Mouse (Mus musculus): Measurements from ENCODE around the gene Ddah1. TPM values are rescaled to one million over a fixed set of nuclear protein-coding genes. Genes with fewer than 3 reads are reported as not detected.
A peak's percentile ranks its signal among the peaks of the same experiment; 100 is the strongest.

Ddah1 gene
- polyA plus RNA-seq, 1 experiment: 20.7 TPM

- Histone ChIP-seq H3K4me1 (ENCODE audit: control insufficient read depth, insufficient read depth, low read length) (peaks cover 4% of the 10 kb centered on the region), H3K4me3 (replicated peaks; ENCODE audit: extremely low read depth, low read depth, low read length) (no peak overlapping the region)
- WGBS: 90% methylated on average over 7 of the region's 7 CpGs
- DNase-seq: no peak
- no peak for TF ChIP-seq POLR2A (IDR thresholded peaks at IDR 0.05; ENCODE audit: borderline replicate concordance, extremely low read depth, low read depth, low read length)
- TF ChIP-seq CTCF (IDR thresholded peaks at IDR 0.05; ENCODE audit: insufficient read depth, low read length): no peak
Observed at GRCm38 (mm10) chr3:145795896-145796295, 37.4 kb downstream of the Ddah1 start.

DNA sequence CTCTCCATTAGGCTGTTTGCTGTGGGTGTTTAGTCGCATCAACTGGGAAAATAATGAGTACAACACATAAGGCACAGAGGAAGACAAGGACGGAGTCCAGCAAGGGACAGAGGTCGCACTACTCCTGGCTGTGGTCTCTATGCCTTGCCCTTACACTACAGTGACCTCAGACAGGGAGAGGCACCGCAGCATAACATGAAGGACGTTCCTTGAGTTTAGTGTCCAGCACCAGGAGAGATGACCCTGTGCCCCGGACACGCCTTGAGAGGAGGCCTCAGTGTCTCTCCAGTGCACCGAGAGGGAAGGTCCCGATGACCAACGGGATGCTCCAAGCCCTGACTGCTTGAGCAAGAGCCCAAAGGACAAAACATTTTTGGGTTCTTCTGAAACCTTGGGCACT is 39.6 kb downstream of the Ddah1 start:
- peak; percentile 12 for DNase-seq
- Histone ChIP-seq H3K4me3 (replicated peaks; ENCODE audit: extremely low read depth, low read depth, low read length) (no peak overlapping the region), H3K4me1 (ENCODE audit: control insufficient read depth, insufficient read depth, low read length) (peaks cover 4% of the 10 kb centered on the region)
- TF ChIP-seq CTCF (IDR thresholded peaks at IDR 0.05; ENCODE audit: insufficient read depth, low read length): no peak
- TF ChIP-seq POLR2A (IDR thresholded peaks at IDR 0.05; ENCODE audit: borderline replicate concordance, extremely low read depth, low read depth, low read length): no peak
- 57% methylated on average over 10 of the region's 10 CpGs for WGBS

- Histone ChIP-seq H3K4me1 (ENCODE audit: control insufficient read depth, insufficient read depth, low read length) (peaks cover 4% of the 10 kb centered on the region), H3K4me3 (replicated peaks; ENCODE audit: extremely low read depth, low read depth, low read length) (no peak overlapping the region)
- DNase-seq: peak; percentile 49
- no peak for TF ChIP-seq CTCF (IDR thresholded peaks at IDR 0.05; ENCODE audit: insufficient read depth, low read length)
- TF ChIP-seq POLR2A (IDR thresholded peaks at IDR 0.05; ENCODE audit: borderline replicate concordance, extremely low read depth, low read depth, low read length): no peak
- 11% methylated on average over 6 of the region's 6 CpGs for WGBS
Observed at GRCm38 (mm10) chr3:145798751-145799188, 40.3 kb downstream of the Ddah1 start.

- DNase-seq: no peak
- Histone ChIP-seq H3K4me1 (ENCODE audit: control insufficient read depth, insufficient read depth, low read length) (peaks cover 4% of the 10 kb centered on the region), H3K4me3 (replicated peaks; ENCODE audit: extremely low read depth, low read depth, low read length) (no peak overlapping the region)
- TF ChIP-seq POLR2A (IDR thresholded peaks at IDR 0.05; ENCODE audit: borderline replicate concordance, extremely low read depth, low read depth, low read length): no peak
- no peak for TF ChIP-seq CTCF (IDR thresholded peaks at IDR 0.05; ENCODE audit: insufficient read depth, low read length)
- 27% methylated on average over 3 of the region's 3 CpGs for WGBS
Observed at GRCm38 (mm10) chr3:145799365-145799764, 40.9 kb downstream of the Ddah1 start.

DNA sequence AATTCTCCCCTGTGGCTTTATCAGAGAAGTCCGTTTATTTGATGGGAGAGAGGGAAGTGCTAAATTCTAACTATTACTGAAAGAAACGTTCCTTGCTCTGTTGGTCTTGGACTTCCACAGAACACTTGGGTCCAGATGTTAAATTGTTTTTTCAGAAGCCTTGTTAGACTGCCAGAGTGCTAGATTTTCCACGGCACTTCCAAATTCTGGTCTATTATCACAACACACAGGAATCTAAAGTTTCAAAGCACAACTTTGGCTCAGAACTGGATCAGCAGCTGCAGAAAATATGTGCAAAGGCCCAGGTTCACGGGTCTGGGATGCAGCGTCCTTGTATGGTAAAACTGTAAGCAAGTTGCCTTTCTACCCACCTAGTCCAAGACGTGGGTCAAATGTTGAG is 43.6 kb downstream of the Ddah1 start:
- TF ChIP-seq POLR2A (IDR thresholded peaks at IDR 0.05; ENCODE audit: borderline replicate concordance, extremely low read depth, low read depth, low read length) (no peak), CTCF (IDR thresholded peaks at IDR 0.05; ENCODE audit: insufficient read depth, low read length) (no peak)
- Histone ChIP-seq H3K4me1 (ENCODE audit: control insufficient read depth, insufficient read depth, low read length) (peaks cover 4% of the 10 kb centered on the region), H3K4me3 (replicated peaks; ENCODE audit: extremely low read depth, low read depth, low read length) (no peak overlapping the region)
- 64% methylated on average over 6 of the region's 6 CpGs for WGBS
- no peak for DNase-seq

GRCm38 (mm10) chr3:145805848-145806247 is 47.4 kb downstream of the Ddah1 start:
- 71% methylated on average over 4 of the region's 4 CpGs for WGBS
- no peaks in the 10 kb centered on the region for H3K4me1 ChIP-seq (ENCODE audit: control insufficient read depth, insufficient read depth, low read length)
- DNase-seq: no peak
- TF ChIP-seq POLR2A (IDR thresholded peaks at IDR 0.05; ENCODE audit: borderline replicate concordance, extremely low read depth, low read depth, low read length) (no peak), CTCF (IDR thresholded peaks at IDR 0.05; ENCODE audit: insufficient read depth, low read length) (no peak)
- H3K4me3 ChIP-seq (replicated peaks; ENCODE audit: extremely low read depth, low read depth, low read length): no peak overlapping the region

DNA sequence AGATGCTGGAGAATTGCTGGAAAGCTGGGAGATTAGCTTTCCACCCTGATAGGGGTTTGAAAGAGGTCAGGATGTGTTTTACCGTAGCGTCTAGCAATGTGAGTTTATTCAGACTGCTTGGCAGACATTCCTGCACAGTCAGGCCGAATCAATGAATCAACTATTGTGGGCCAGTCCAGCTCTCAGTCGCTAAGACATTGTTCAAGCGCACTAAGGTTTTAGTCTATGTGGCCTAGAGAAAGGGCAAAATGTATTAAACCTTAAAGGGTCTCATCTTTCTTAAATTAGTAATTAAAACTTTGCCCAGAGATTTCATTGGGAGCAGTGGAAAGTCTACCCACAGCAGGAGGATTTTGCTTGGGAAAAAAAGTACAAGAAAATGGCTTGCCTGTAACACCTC is 48.0 kb downstream of the Ddah1 start:
- H3K4me1 ChIP-seq (ENCODE audit: control insufficient read depth, insufficient read depth, low read length): no peaks in the 10 kb centered on the region
- no peak overlapping the region for H3K4me3 ChIP-seq (replicated peaks; ENCODE audit: extremely low read depth, low read depth, low read length)
- TF ChIP-seq POLR2A (IDR thresholded peaks at IDR 0.05; ENCODE audit: borderline replicate concordance, extremely low read depth, low read depth, low read length) (no peak), CTCF (IDR thresholded peaks at IDR 0.05; ENCODE audit: insufficient read depth, low read length) (no peak)
- DNase-seq: no peak
- 30% methylated on average over 5 of the region's 5 CpGs for WGBS

DNA sequence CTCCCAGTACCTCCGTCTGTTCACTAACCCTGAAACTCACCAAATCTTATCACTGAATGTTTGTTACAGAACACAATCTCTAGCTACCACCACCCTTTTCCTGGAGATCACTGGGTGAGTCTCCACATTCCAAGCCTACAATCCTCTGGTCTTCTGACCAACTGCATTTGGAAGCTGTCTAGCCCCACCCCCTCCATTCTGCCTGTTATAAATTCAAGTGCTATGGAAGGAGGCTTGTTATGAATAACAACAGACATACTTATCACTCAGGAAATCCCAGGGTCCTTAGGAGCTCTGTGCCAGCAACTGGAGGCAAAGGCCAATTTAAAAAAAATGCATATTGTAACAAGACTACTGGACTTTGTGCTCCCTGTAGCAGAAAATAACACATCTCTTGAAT is 58.3 kb downstream of the Ddah1 start:
- no peak overlapping the region for H3K4me3 ChIP-seq (replicated peaks; ENCODE audit: extremely low read depth, low read depth, low read length)
- 35% methylated on average over 1 of the region's 1 CpGs for WGBS
- DNase-seq: no peak
- peaks cover 9% of the 10 kb centered on the region for H3K4me1 ChIP-seq (ENCODE audit: control insufficient read depth, insufficient read depth, low read length)
- TF ChIP-seq POLR2A (IDR thresholded peaks at IDR 0.05; ENCODE audit: borderline replicate concordance, extremely low read depth, low read depth, low read length) (no peak), CTCF (IDR thresholded peaks at IDR 0.05; ENCODE audit: insufficient read depth, low read length) (no peak)

GRCm38 (mm10) chr3:145817276-145817675 is 58.8 kb downstream of the Ddah1 start:
- WGBS: 42% methylated on average over 6 of the region's 6 CpGs
- H3K4me3 ChIP-seq (replicated peaks; ENCODE audit: extremely low read depth, low read depth, low read length): no peak overlapping the region
- TF ChIP-seq POLR2A (IDR thresholded peaks at IDR 0.05; ENCODE audit: borderline replicate concordance, extremely low read depth, low read depth, low read length) (no peak), CTCF (IDR thresholded peaks at IDR 0.05; ENCODE audit: insufficient read depth, low read length) (no peak)
- peaks cover 9% of the 10 kb centered on the region for H3K4me1 ChIP-seq (ENCODE audit: control insufficient read depth, insufficient read depth, low read length)
- DNase-seq: no peak

DNA sequence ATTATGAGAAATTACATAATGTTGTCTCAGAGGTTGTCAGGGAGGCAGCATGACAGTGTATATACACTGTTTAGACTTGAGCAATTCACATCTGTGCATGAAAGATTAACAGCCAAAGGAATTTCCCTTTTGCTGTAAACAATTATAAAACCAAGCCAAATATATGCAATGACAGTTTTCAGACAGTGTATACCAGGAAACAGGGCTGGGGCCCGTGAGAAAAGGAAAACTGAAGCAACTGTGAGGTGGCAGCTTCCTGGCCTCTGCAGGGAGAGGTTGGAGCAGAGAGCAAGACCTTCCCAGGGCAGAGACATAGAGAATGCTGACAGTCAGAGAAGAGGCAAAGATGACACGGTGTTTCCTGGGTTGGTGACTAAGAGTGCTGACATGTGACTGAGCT is 62.0 kb downstream of the Ddah1 start:
- Histone ChIP-seq H3K4me3 (replicated peaks; ENCODE audit: extremely low read depth, low read depth, low read length) (no peak overlapping the region), H3K4me1 (ENCODE audit: control insufficient read depth, insufficient read depth, low read length) (peaks cover 9% of the 10 kb centered on the region)
- no peak for DNase-seq
- no peak for TF ChIP-seq POLR2A (IDR thresholded peaks at IDR 0.05; ENCODE audit: borderline replicate concordance, extremely low read depth, low read depth, low read length)
- TF ChIP-seq CTCF (IDR thresholded peaks at IDR 0.05; ENCODE audit: insufficient read depth, low read length): no peak
- WGBS: 21% methylated on average over 2 of the region's 2 CpGs
